Mouse (Mus musculus): ENCODE results near the gene Kctd3.

DNA sequence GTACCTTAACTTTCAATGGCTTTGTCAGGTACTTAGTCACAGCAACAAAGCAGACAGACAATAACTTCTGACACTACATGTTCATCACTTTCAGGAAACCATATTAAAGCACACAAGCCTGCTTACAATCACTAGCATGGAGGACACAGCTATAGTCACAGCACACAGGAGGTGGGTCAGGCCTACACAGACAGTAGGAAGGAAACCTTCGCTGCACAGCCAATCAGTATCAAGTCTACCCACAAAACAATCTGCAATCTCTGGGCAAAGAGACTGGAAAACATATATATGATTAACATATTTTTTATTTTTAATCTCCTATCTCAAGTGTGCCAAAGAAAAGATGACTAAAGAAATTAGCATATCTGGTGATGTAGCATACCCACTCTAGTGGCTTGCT lies 2.9 kb downstream of the Kctd3 start:
- no peak for TF ChIP-seq GATA1 (IDR thresholded peaks at IDR 0.05; ENCODE audit: borderline replicate concordance, low read length)
- TF ChIP-seq FLI1 (IDR thresholded peaks at IDR 0.05; ENCODE audit: low read length): no peak
